Mouse (Mus musculus): ENCODE measurements around the gene Radil.

- no peak for TF ChIP-seq GATA1 (IDR thresholded peaks at IDR 0.05; ENCODE audit: borderline replicate concordance, low read length)
- TF ChIP-seq FLI1 (IDR thresholded peaks at IDR 0.05; ENCODE audit: low read length) = no peak
Observed at GRCm38 (mm10) chr5:142597648-142598390, 46.9 kb upstream of the Radil start.
